Mouse (Mus musculus) CH12.LX (cell line): Measurements from ENCODE around the gene Serinc5. TPM values are rescaled to one million over a fixed set of nuclear protein-coding genes. Genes with fewer than 3 reads are reported as not detected.

ENCODE experiments used
- DNase-seq: peaks from one replicate; pipeline ENCODE4 v3.0.0-alpha.2; 2013; ENCODE audit errors: extremely low read depth
- H3K27ac ChIP-seq: 2 replicates; pipeline ENCODE4 v1.5.1; 2012; ENCODE audit warnings: low read depth, mild to moderate bottlenecking, control low read depth, moderate library complexity; ENCODE audit not compliant: insufficient read depth
- H3K27me3 ChIP-seq: replicated peaks from 2 replicates; pipeline ENCODE3; 2012; ENCODE audit warnings: inconsistent platforms
- H3K36me3 ChIP-seq, 2 experiments: replicated peaks in 1 of 2; 2 replicates each; pipeline versions ENCODE3 to v1.6.1; 2012; ENCODE audit warnings: inconsistent platforms in 1 of 2, low read length in 1 of 2, mild to moderate bottlenecking in 1 of 2, mixed read lengths in 1 of 2, moderate library complexity in 1 of 2; ENCODE audit not compliant: control insufficient read depth in 1 of 2, insufficient read depth in 1 of 2
- H3K4me1 ChIP-seq, 2 experiments: 2 replicates each; pipeline ENCODE4 v1.6.1; 2012; ENCODE audit warnings: inconsistent platforms in 1 of 2, moderate library complexity in 1 of 2; ENCODE audit not compliant: insufficient read depth in 2 of 2, control insufficient read depth in 1 of 2
- H3K4me2 ChIP-seq: 2 replicates; pipeline ENCODE4 v1.6.1; 2012; ENCODE audit warnings: low read depth, mild to moderate bottlenecking, control low read depth; ENCODE audit not compliant: poor library complexity, insufficient read depth, severe bottlenecking
- H3K4me3 ChIP-seq, 3 experiments: fragments of 150-350 bp in 1 of 3; sonication (generic) in 1 of 3; replicated peaks in 1 of 3; 2 replicates each; pipeline versions ENCODE3 to v1.5.1; 2011 to 2012; ENCODE audit warnings: low read depth in 2 of 3, low read length in 2 of 3, mild to moderate bottlenecking in 2 of 3, moderate library complexity in 2 of 3, control low read depth in 1 of 3, improper control_type of control experiment in 1 of 3, inconsistent platforms in 1 of 3, mixed read lengths in 1 of 3; ENCODE audit not compliant: poor library complexity in 1 of 3
- H3K79me2 ChIP-seq: replicated peaks from 2 replicates; pipeline ENCODE4 v1.6.1; 2012; ENCODE audit warnings: mild to moderate bottlenecking, moderate library complexity; ENCODE audit not compliant: control insufficient read depth, poor library complexity, insufficient read depth, severe bottlenecking; ENCODE audit errors: extremely low read depth
- H3K9ac ChIP-seq: 2 replicates; pipeline ENCODE4 v1.6.1; 2012; ENCODE audit warnings: low read depth, mild to moderate bottlenecking, control low read depth, moderate library complexity; ENCODE audit not compliant: insufficient read depth
- H3K9me3 ChIP-seq: replicated peaks from 2 replicates; pipeline ENCODE3; 2012; ENCODE audit warnings: low read length, inconsistent platforms, mixed read lengths
- CHD2 ChIP-seq: IDR thresholded peaks from 2 replicates; pipeline ENCODE4 v1.6.1; 2011; ENCODE audit warnings: low read length, improper control_type of control experiment
- E2F4 ChIP-seq: IDR thresholded peaks from 2 replicates; pipeline ENCODE4 v1.6.1; 2011; ENCODE audit warnings: low read depth, low read length, improper control_type of control experiment; ENCODE audit not compliant: insufficient replicate concordance
- ELF1 ChIP-seq: IDR thresholded peaks from 2 replicates; pipeline ENCODE4 v1.6.1; 2014; ENCODE audit warnings: low read depth, mild to moderate bottlenecking, inconsistent platforms, low read length, improper control_type of control experiment
- ETS1 ChIP-seq: conservative IDR thresholded peaks from 2 replicates; pipeline ENCODE4 v1.6.1; 2012; ENCODE audit warnings: low read depth, mild to moderate bottlenecking, inconsistent platforms, low read length, improper control_type of control experiment, moderate library complexity
- IRF4 ChIP-seq: IDR thresholded peaks from 2 replicates; pipeline ENCODE4 v1.6.1; 2014; ENCODE audit warnings: low read depth, mild to moderate bottlenecking, inconsistent platforms, low read length, improper control_type of control experiment
- JUN ChIP-seq: IDR thresholded peaks from 2 replicates; pipeline ENCODE4 v1.6.1; 2011; ENCODE audit warnings: low read depth, mild to moderate bottlenecking, low read length, improper control_type of control experiment, moderate library complexity; ENCODE audit not compliant: insufficient read depth
- JUND ChIP-seq: conservative IDR thresholded peaks from 2 replicates; pipeline ENCODE4 v1.6.1; 2011; ENCODE audit warnings: low read depth, low read length, improper control_type of control experiment
- MAZ ChIP-seq: IDR thresholded peaks from 2 replicates; pipeline ENCODE4 v1.6.1; 2012; ENCODE audit warnings: low read depth, mild to moderate bottlenecking, inconsistent platforms, low read length, improper control_type of control experiment, moderate library complexity
- MEF2A ChIP-seq: IDR thresholded peaks from 2 replicates; pipeline ENCODE4 v1.6.1; 2014; ENCODE audit warnings: low read depth, mild to moderate bottlenecking, inconsistent platforms, low read length, improper control_type of control experiment, borderline replicate concordance
- MXI1 ChIP-seq: IDR thresholded peaks from 2 replicates; pipeline ENCODE4 v1.6.1; 2011; ENCODE audit warnings: mild to moderate bottlenecking, low read depth, low read length, improper control_type of control experiment
- NRF1 ChIP-seq: IDR thresholded peaks from 2 replicates; pipeline ENCODE4 v1.6.1; 2014; ENCODE audit warnings: low read depth, mild to moderate bottlenecking, inconsistent platforms, low read length, improper control_type of control experiment, moderate library complexity
- POLR2A ChIP-seq: IDR thresholded peaks from 2 replicates; pipeline ENCODE4 v1.6.1; 2011; ENCODE audit warnings: low read depth, mild to moderate bottlenecking, improper control_type of control experiment, low read length
- RAD21 ChIP-seq: IDR thresholded peaks from 2 replicates; pipeline ENCODE4 v1.6.1; 2011; ENCODE audit warnings: low read depth, mild to moderate bottlenecking, low read length, improper control_type of control experiment, moderate library complexity
- RCOR1 ChIP-seq: conservative IDR thresholded peaks from 2 replicates; pipeline ENCODE4 v1.6.1; 2012; ENCODE audit warnings: low read depth, mild to moderate bottlenecking, inconsistent platforms, low read length, improper control_type of control experiment
- SIN3A ChIP-seq: IDR thresholded peaks from 2 replicates; pipeline ENCODE4 v1.6.1; 2012; ENCODE audit warnings: low read length, improper control_type of control experiment, inconsistent platforms
- USF1 ChIP-seq: IDR thresholded peaks from 2 replicates; pipeline ENCODE4 v1.6.1; 2014; ENCODE audit warnings: low read depth, mild to moderate bottlenecking, inconsistent platforms, low read length, improper control_type of control experiment
- USF2 ChIP-seq: conservative IDR thresholded peaks from 2 replicates; pipeline ENCODE4 v1.6.1; 2011; ENCODE audit warnings: low read depth, low read length, improper control_type of control experiment
- dilution Hi-C: fragments of 300-500 bp; cut with MboI; formaldehyde crosslinking; loops from 2 replicates; pipeline ENCODE4 v1.14.3; 2020; ENCODE audit warnings: low sequenced_read_pairs; ENCODE audit not compliant: extremely low pct_unique_long_range_greater_than_20kb, extremely low pct_ligation_motif_present
- in situ Hi-C: fragments of 300-500 bp; cut with MboI; formaldehyde crosslinking; loops from 3 replicates; pipeline ENCODE4 v1.14.3; 2019; ENCODE audit warnings: low sequenced_read_pairs, low pct_ligation_motif_present, low pct_unique_long_range_greater_than_20kb, mixed read lengths
- polyA plus RNA-seq: library from polyadenylated mRNA; unstranded; fragments of >175 nt; gene quantifications from 2 replicates; pipeline ENCODE4 v1.2.1, GENCODE M21; 2012; ENCODE audit warnings: low read depth; ENCODE audit not compliant: insufficient read length
- total RNA-seq, 2 experiments: library from RNA; depleted of rRNA; stranded (reverse); fragments of 300-350 nt in 1 of 2; fragments of >200 nt in 1 of 2; gene quantifications; 2 replicates each; pipeline ENCODE4 v1.2.3; 2012 to 2014

The Serinc5 gene
- total and polyA plus RNA-seq, 3 experiments: 1.9 to 5.2 (median 4.3) TPM

DNA sequence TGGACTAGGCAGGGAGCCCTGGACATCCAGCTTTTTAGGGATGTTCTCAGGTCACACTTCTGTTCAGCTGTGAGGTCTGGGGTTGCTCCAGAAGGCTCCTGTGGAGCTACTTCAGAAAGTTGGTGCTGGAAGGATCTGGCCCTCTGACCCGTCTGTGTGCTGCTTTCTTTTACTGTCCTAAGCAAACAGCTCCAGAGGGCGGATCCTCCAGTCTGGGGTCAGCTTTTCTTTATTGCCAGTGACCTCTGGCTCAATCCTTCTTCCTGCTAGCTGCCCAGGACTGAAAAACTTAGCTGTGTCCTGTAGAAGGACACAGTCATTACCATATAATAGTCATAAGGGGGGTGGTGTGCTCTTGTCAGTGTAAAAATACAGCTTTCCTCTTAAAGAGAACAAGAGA lies 24.1 kb downstream of the Serinc5 start:
- Histone ChIP-seq H3K36me3 (no peaks in the 10 kb centered on the region), H3K27ac (no peak overlapping the region), H3K9me3 (peaks cover 5% of the 10 kb centered on the region), H3K4me3 (no peak overlapping the region), H3K27me3 (peaks cover 4% of the 10 kb centered on the region), H3K4me1 (peaks cover 16 to 46% of the 10 kb centered on the region in 2 experiments), H3K9ac (no peak overlapping the region), H3K4me2 (no peak overlapping the region), H3K79me2 (no peaks in the 10 kb centered on the region)
- in situ Hi-C loops: no loop called here
- no peak for DNase-seq
- TF ChIP-seq POLR2A (no peak), MEF2A (no peak), MAZ (no peak), ELF1 (no peak), IRF4 (no peak), ETS1 (no peak), JUN (no peak), NRF1 (no peak), USF1 (no peak)
- dilution Hi-C loops: no loop called here

DNA sequence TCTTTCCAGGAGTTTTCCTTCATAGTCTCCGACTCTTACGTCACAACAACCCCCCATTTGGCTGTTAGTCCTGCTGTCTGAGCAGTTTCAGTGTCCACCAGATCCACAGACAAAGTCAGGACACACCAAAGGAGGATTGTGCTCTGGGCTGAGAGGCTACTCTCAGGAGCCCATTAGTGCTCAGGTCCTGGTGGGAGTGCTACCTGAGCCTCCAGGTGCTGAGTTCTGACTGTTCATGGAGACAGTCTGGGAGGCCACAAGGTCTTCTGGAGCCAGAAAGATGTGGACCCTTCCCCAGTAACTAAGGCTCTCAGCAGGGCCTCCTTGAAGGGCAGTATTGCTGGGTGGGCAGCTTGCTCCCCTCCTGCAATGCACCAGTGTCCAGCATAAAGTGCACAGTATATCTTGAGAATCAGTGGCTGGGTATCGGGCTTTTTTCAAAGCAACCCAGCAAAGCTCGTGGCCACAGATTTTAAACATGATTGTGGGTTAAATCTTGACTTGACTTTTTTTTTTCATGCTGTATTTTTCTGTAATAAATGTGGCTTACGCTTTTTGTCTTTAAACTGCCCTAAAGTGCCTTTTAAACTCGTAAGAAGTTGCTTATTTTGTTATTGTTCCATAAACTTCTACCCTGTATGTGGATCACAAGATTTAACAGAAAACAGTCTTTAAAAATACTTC lies 25.5 kb downstream of the Serinc5 start:
- no peak for DNase-seq
- in situ Hi-C loops (no loop called here), dilution Hi-C loops (no loop called here)
- TF ChIP-seq RAD21 (no peak), SIN3A (no peak), RCOR1 (no peak), CHD2 (no peak), E2F4 (no peak), USF2 (no peak), MXI1 (no peak), JUND (no peak)
- peaks cover 2% of the 10 kb centered on the region for H3K9me3 ChIP-seq
- H3K4me1 ChIP-seq: peaks cover 17 to 55% of the 10 kb centered on the region in 2 experiments
- no peaks in the 10 kb centered on the region for H3K36me3 ChIP-seq
- peak overlapping the region; percentile 36; the same call in 1 of the 2 replicates for H3K27ac ChIP-seq
- peak overlapping the region; percentile 37; the same call in 1 of the 2 replicates for H3K9ac ChIP-seq
- peak overlapping the region; percentile 43; the same call in 1 of the 2 replicates for H3K4me2 ChIP-seq
- H3K4me3 ChIP-seq: no peak overlapping the region
- no peaks in the 10 kb centered on the region for H3K79me2 ChIP-seq
- H3K27me3 ChIP-seq: peaks cover 6% of the 10 kb centered on the region
